Mouse (Mus musculus) embryo, embryonic 10 days (tissue): Measurements from ENCODE around the gene Akr1cl.
"Not testable (repeated sequence)": the region's sequence is repeated elsewhere in the genome, so short reads cannot be mapped to it uniquely, and the experiment has no call there.

Source experiments
- DNase-seq: peaks from one replicate; pipeline ENCODE4 v3.0.0-alpha.2; 2015; ENCODE audit warnings: low spot score

Gene Akr1cl

DNA sequence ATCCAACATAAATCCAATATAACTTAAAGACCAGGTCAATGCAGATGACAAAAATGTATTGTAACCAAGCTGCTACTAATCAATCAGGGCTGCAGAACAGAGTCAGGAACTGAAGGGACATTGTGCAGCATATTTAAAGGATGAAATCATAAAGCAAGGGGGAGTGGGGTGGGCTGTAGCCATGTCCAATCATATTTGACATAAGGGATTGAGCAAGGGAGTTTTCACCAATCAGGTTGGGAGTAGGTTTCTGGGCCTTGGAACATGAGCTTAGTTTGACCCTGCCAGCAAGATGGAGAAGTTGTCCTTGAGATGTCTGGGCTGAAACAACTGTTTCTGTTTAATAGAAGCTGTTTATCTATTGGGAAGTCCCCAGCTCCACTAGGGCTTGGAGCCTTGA lies at the start of gene Akr1cl:
Gene Akr1cl (minus strand): TSS at position 119 of the 400 bp plus-strand sequence.
- no peak for DNase-seq

DNA sequence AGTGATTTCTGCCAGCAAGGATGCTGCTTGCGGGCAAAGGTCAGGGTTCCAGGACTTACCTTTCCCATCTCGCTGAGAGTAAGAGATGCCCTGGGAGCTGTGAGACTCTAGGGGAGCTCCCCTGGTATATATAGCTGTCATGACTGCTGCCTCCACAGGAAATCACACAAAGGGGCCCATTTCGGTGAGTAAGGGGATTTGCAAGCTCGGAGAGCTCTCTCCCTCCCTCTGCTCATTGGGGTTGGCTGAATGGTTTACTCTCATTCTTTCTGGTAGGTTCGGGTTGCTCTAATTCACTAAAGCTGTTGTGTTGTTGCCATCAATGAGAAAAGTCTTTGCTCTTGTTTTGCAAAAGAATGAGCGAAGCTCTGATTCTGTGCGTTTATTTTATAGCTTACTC lies 49.6 kb upstream of the Akr1cl start, which contains the start of gene Crygb:
Gene Crygb (minus strand): TSS at position 101 of the 400 bp plus-strand sequence.
- DNase-seq, result peak; percentile 7

DNA sequence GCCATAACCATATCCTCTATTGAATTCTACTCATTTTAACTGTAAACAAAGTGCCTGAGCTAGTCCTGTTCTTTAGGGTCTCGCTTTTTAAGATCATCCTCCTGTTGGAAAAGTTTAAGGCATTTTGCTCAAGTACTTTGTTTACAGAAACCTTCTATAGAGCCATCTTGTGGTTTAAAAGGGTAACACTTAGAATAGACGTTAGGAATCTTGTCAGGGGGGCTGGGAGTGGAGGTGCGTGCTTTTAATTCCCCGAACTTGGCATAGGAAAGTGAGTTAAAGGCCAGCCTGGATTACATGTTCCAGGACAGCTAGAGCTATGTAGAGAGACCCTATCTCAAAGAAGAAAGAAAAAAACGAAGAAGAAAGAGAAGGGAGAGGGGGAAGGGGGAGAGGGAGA lies 43.0 kb upstream of the Akr1cl start:
- DNase-seq, result no peak

DNA sequence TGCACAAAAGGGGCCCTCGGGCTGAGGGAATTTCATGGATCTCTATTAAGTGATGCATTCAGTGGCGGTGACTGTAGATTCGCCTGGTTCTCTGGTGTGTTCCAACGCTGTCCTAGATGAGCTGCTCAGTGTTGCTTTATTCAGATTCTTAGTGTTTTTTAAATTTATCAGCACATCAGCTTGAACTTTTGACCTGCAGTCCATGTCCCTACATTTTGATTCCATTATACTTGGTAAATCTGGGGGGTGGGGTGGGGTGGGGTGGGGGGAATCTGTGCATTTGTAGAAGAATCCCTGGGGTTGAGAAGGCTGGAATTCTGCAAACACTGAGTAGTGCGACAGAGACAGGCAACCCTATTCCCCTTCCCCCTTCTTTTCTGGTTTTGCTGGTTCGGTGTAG lies 41.0 kb upstream of the Akr1cl start, which contains the start of gene Crygc:
Gene Crygc (minus strand): TSS at position 101 of the 400 bp plus-strand sequence.
- no peak for DNase-seq

DNA sequence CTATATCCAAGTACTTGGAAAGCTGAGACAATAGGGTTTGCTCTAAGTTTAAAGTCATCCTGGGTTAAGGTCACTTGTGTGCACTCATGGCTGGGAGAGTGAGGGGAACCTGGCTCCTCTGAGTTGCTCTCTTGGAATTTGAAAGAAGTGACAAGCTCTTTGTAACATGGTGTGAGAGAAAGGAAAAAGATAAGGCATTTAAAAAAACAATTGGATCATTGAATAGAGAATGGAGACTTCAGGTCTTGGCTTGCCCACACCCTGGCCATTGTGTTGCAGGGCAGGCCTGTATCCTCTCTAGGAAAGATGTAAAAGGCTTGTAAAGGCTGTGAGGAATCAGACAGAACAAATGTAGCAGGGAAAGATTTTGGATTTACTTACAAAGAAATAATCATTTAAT lies 35.3 kb upstream of the Akr1cl start:
- no peak for DNase-seq

DNA sequence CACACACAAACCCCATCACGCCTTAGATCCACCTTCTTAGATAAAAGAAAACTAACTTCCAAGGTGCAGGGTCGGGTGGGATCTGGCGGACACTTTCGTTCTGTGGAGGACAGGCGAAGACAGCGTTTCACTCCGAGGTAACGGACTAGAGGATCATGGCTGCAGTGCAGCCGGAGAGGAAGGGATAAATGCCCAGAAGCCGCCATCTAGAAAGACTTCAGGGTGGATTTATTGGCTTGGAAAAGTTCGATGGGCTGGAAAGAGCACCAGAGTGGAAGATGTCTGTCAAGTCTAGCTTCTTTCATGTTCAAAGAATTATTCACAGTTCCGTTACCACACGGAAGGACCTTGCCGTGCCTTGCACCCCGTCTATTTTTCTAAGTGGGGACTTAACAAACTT lies 31.6 kb upstream of the Akr1cl start:
- DNase-seq, result no peak

DNA sequence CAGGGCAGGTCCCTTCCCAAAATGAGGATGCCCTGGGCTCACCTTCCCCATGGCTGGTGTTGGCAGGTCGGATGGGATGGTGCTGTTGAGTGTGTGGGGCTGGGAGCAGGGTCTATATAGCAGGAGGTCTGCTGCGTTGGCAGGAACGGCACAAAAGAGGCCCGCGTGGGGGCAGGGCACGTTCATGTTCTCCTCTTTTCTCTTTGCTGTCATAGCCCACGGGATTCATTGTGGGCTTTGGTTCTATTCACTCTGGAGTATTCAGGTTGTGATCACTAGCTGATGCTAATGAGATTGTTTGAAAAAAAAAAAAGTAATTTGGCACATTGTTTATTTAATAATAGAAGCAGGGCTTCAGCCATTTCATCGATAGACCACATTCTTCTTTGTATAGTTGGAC lies 30.8 kb upstream of the Akr1cl start, which contains the start of gene Crygd:
Gene Crygd (minus strand): TSS at position 101 of the 400 bp plus-strand sequence.
- DNase-seq, result no peak

DNA sequence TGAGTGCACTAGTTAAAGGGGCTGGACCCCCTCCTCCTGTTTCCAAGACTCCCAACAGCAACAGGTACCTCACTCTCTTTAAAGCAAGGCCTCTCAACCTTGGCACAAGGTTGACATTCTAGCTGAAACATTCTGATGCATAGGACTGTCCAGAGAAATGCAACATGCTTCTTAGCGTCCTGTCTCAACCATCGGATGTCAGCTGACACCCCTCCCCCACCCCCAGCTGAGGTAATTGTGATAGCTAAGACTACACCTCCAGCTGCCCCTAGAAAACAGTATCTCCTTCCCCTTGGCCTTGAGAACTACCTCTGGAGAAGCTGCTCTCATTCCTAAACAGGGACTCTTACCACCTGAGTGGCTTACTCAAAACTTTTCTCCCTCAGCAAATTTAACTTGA lies 19.6 kb upstream of the Akr1cl start:
- DNase-seq, result no peak

DNA sequence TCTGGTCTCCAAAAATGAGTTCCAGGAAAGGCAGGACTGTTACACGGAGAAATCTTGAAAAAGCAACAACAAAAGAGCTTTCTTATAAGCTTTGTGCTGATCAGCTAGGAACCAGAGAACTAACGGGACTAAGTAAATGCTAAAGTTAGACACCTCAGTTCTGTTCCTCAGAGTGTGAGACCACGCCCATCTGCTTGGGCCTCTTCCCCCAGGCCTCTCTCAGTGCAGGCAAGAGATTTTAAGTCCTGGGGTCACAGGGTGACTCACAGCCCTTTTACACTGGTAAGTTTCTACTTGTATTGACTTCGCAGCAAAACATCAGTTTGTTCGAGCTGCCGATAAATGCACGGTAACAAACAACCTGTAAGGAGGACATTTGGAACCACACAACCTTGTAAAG lies 19.1 kb upstream of the Akr1cl start:
- no peak for DNase-seq

DNA sequence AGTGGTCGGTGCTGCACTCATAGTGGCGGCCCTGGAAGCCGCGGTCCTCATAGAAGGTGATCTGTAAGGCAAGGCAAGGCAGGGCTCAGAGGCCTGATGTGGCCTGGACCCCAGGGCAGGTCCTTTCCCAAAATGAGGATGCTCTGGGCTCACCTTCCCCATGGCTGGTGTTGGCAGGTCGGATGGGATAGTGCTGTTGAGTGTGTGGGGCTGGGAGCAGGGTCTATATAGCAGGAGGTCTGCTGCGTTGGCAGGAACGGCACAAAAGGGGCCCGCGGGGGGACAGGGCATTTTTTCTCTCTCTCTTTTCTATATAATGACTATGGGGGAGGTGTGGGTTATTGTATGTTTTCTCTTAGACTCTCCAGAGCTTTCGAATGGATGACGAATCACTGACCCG lies 18.4 kb upstream of the Akr1cl start, which contains the start of gene Cryge:
Gene Cryge (minus strand): TSS at position 198 of the 400 bp plus-strand sequence.
- not testable (repeated sequence) for DNase-seq

DNA sequence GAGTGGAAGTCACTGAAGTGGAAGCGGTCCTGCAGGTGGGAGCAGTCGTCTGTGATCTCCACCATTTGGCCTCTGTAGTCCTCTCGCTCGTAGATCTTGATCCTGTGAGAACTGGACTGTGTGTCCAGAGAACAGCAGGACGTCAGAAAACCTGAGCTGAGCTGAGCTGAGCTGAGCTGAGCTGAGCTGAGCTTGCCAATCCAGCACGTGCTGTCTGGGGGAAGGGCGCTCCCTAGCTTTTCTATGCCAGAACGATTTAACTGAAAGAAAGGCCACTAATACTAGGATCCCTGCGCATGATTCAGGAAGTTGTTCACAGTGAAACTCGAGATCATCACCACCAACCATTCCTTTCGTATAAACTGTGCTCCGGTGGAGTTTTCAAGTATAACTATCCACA lies 16.2 kb upstream of the Akr1cl start:
- peak; percentile 39 for DNase-seq

DNA sequence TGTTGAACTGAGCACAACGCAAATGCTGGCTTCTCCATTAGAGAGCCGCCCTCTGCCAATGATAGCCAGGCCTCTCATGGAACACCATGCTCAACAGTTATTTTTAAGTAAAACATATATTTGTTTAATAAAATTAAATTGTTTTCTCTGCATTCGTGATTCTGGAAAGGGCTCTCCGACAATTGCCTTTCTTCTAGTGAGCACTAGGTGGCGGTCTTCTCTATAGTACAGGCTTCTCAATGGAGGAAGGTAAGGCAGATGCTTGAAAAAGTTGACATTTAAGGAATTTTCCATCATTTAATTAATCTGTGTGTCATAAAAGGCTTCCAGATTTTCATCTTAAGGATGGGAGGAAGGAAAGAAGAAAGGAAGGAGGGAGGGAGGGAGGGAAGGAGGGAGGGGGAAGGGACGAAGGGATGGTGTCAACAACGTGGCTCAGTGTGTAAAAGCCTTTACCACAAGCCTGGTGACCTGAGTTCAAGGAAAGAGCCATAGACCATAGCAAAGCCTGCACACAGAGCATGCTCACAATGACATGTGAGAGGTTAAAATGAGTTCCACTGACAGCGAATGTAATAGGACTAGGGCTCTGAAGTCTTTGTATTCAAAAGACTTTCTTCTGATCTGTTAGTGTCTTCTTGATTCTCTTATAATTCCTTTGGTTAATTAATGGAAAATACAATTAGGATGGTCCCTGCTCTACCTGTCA lies 14.0 kb upstream of the Akr1cl start:
- DNase-seq, result peak; percentile 52

DNA sequence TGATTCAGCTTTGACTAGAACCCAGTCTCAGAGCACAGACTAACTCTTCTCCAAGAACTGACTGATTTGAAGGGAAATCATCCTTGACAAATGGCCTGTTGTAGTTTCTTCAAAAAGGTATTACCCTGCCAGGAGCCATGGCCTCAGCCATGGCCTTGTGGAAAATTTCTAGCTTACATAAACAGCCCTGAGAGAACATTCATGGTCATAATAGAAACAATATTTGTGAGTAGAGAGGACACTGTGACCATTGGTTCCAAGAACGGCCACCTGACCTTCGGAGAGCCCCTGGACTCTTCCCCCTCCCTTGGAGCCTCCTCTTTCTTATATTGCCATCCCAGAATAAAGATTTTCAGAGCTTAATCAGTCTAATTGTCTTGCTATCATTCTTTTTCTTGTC lies 10.9 kb upstream of the Akr1cl start:
- no peak for DNase-seq

DNA sequence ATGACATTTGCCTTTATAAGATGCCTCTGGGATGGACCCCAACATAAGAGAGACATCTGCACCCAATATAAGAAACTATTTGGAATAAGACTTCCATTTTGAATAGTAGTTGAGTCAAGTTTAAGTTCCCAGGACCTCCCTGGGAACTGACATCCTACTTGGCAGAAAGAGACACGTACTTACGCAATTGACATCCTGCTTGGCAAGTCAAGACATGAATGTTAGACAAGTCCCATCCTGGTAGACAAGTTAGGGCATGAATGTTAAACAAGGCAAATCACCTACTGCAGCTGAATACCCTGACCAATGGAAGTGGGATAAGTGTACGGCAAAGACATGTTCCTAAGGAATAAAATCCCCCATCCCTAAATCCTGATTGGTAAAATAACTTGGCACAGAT lies 9.3 kb upstream of the Akr1cl start:
- DNase-seq, result no peak

DNA sequence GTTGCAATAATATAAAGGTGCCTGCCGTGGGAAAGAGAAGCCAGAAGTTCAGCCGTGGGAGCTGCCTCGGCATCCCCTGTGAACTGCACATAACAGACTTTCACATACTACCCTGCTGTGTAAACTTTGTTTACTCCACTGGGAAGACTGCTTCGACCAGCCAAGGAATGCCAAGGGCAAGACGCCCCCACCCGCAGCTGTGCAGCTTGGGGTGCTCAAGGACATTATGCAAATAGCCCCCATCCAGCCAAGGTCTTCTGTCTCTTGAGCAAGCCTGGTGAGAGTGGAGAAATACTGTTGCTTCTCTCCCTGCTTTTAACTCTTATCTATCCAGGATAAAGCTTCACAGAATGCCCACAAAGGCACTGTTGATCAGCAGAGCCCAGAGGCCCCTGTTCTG lies 8.2 kb upstream of the Akr1cl start:
- no peak for DNase-seq

DNA sequence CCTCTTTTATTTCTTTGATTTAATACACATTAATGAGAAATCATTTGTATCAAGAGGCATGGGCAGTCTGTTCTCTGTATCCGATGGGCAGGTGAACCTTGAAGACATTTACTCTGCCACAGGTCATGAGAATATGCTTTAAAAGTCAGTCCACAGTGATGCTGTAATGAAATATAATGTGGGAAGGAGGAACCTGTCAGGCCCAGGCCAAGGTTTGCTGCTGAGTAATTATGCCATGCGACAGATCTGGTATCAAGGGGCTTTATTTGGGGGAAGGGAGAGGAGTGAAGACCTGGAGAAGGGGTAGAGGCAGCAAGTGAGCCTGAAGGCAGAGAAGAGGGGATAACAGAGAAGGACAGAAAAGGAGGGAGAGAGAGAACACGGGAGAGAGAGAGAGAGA lies 7.1 kb upstream of the Akr1cl start:
- no peak for DNase-seq

DNA sequence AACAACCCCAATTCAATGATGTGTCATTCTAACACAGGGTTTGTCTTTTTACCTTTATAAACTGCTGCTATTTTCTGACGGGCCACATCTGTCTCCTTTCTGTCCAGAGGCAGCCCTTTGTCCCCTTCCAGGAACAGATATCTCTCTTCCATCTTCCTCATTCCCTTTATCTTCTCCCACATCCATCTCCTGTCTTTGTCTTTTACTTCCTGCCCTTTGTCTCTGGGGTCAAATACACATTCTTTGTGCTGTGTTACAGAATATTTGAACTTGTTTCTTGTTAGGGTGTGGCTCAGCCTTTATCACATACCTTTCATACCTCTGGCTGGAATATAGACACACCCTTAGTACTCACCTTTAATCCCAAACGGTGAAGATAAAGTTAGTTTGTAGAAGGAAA lies 5.0 kb upstream of the Akr1cl start:
- no peak for DNase-seq

DNA sequence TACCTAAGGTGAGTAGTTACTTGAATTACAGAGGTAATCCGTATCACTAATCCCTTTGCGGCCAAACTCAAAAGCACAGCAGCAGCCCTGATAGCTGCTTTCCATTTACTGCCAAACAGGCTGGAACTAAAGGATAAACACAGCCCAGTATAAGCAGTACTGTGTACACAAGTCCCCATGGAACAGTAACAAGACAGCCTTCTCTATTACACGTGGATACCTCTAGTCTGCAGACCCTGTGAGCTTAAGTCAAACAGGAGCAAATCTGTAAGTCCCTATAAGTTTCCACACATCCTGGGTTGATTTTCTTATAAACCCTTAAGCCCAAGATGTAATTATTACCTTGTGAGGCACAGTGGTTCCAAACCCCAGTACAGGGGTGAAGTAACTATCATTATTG lies 3.0 kb upstream of the Akr1cl start:
- DNase-seq, result no peak

DNA sequence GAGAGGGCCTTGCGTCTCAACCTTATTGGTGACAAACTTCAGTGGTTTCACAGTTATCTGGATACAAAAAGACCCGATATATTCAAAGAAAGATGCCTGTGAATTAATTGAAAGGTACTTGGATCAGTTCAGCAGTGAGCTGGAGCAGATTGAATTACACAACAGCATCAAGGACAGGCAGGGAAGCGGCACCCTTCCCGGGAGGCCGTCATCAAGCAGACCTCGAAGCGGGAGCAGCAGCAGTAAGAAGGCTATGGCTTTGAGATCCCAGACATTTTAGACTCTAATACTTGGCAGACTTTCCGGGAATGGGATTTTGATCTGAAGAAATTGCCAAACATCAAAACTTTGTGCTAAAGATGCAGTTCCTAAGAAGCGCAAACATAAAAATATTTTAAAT lies 4.4 kb downstream of the Akr1cl start:
- no peak for DNase-seq

DNA sequence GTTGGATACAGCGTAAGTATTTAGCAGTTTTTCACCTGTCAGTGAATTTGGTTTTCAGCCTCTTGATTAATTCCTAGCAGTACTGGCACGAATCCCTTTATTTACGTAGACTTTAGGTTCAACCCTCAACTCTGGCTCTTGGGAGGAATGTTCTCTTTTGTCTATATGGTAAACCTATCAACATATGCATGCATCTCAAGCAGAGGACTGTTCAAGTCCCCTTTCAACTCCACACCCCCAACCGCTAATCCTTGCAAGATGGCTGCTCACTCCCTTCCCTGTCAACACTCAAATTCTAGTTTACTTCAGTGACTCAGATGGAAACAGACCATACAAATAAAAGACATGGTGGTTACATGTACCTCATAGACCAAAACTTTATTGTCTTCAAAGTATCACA lies 19.8 kb downstream of the Akr1cl start:
- no peak for DNase-seq

DNA sequence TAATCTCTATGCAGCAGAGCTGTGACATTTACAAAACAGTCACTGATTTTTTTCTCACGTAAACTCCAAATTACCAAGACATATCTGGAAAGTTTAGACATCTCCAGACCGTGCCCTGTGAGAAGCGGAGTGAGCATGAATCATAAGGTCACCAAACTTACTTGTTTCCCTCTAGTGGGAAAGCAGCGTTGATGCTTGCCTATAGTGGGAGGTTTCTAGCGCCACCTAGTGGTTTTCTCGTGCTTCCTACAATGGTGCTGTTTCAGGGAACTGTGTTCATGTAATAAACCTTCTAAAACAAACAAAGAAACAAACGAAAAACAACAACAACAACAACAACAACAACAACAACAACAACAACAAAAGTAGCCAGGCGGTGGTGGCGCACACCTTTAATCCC lies 22.4 kb downstream of the Akr1cl start:
- DNase-seq, result peak; percentile 91

DNA sequence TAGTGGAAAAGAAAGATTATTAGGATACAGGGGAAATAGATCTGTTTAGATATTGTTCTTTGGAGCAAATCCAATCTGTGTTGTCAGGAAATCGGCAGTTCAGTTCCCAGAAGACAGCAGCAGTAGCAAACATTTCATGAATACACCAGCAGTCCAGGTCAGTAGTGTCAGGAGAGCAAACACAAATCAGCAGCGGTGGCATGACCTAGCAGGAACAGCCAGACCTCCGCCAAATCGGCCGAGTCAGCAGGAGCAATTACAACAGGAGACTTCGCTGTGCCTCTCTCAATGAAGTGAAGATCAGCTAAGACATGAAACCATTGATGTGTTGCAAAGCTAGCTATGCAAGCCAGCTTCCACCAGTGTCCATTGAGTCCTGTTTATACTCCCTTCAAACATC lies 27.0 kb downstream of the Akr1cl start:
- no peak for DNase-seq

DNA sequence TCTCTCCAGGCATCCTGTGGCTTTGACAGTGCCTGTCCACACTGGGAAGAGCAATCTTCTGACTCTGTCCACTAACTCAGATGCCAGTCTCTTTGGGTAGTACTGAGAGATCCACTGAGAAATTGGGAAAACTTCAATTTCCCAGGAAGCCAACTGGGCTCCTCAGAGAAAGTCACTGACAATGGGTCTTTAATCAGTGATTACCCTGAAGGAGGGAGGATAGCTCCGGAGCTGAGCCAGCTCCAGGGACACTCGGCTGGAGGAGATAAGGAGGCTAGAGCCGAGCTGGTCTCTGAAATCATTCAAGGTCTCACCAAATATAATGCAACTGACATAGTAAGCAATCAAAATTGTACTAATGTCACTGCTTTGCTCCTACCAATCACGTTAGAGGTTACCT lies 28.0 kb downstream of the Akr1cl start:
- no peak for DNase-seq

DNA sequence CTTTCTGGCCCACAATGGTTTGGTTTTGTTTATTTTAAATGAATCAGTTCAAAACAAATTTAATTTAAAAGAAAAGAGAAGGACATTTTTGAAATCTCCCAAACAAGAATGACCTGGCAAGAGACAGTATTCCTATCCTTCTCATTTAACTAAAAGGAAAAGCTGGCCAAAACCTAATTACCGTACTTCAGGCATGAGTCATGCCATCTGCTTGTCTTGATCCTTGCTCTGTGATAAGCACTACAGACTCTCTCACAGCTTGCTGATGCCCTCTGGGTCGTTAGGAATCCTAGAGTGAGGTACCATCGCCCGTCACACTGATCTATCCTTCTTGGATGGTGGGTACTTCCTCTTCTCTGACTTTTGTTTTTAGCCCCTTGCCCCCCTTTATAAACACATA lies 39.4 kb downstream of the Akr1cl start:
- DNase-seq, result no peak
